Comparison of ENCODE assay signal across 13 mouse cellular contexts in genomic region chr4:28548231-28548836, GRCm38 (mm10).
A peak's percentile ranks its signal among the peaks of the same experiment; 100 is the strongest.
DNase-seq lines count a peak whose midpoint lies in the region; ATAC-seq lines count a peak whose summit lies in the region.
"Had no signal": no experiment of that assay in that cellular context is flagged by ENCODE, and none has a peak within 500 bp of the region (broad histone marks: within the 10 kb centered on the region; RNA-seq: fewer than 3 reads in every experiment).

No protein-coding gene starts in this region.

- no peak overlapping the region for H3K27ac ChIP-seq in midbrain, embryonic 12.5 days (replicated peaks)
- H3K27ac ChIP-seq in midbrain, embryonic 15.5 days = no peak overlapping the region
- no peak overlapping the region for H3K27ac ChIP-seq in neural tube, embryonic 11.5 days (ENCODE audit: low read depth, low read length)
- no peak overlapping the region for H3K27ac ChIP-seq in forebrain, embryonic 11.5 days (ENCODE audit: low read depth, low read length)
- H3K27ac ChIP-seq: forebrain, embryonic 15.5 days; liver, embryonic 13.5 days; macrophage had no signal

- no peaks in the 10 kb centered on the region for H3K27me3 ChIP-seq in midbrain, embryonic 12.5 days
- no peaks in the 10 kb centered on the region for H3K27me3 ChIP-seq in midbrain, embryonic 15.5 days (replicated peaks)
- H3K27me3 ChIP-seq in neural tube, embryonic 11.5 days (ENCODE audit: control insufficient read depth, insufficient read depth, low read length) = no peaks in the 10 kb centered on the region
- H3K27me3 ChIP-seq in forebrain, embryonic 11.5 days (ENCODE audit: control insufficient read depth, insufficient read depth, low read length) = no peaks in the 10 kb centered on the region
- H3K27me3 ChIP-seq: forebrain, embryonic 15.5 days; liver, embryonic 13.5 days had no signal

- no peaks in the 10 kb centered on the region for H3K36me3 ChIP-seq in midbrain, embryonic 12.5 days
- no peaks in the 10 kb centered on the region for H3K36me3 ChIP-seq in midbrain, embryonic 15.5 days (replicated peaks)
- H3K36me3 ChIP-seq in neural tube, embryonic 11.5 days (ENCODE audit: control insufficient read depth, insufficient read depth, low read length) = no peaks in the 10 kb centered on the region
- H3K36me3 ChIP-seq in forebrain, embryonic 11.5 days (ENCODE audit: control insufficient read depth, insufficient read depth, low read length) = no peaks in the 10 kb centered on the region
- H3K36me3 ChIP-seq: forebrain, embryonic 15.5 days; liver, embryonic 13.5 days had no signal

- no peak overlapping the region for H3K9ac ChIP-seq in midbrain, embryonic 12.5 days (replicated peaks)
- no peak overlapping the region for H3K9ac ChIP-seq in midbrain, embryonic 15.5 days
- no peak overlapping the region for H3K9ac ChIP-seq in neural tube, embryonic 11.5 days (ENCODE audit: low read length)
- H3K9ac ChIP-seq in forebrain, embryonic 11.5 days (ENCODE audit: low read length) = no peak overlapping the region
- H3K9ac ChIP-seq: forebrain, embryonic 15.5 days; liver, embryonic 13.5 days had no signal

- H3K4me1 ChIP-seq in midbrain, embryonic 12.5 days = no peaks in the 10 kb centered on the region
- no peaks in the 10 kb centered on the region for H3K4me1 ChIP-seq in midbrain, embryonic 15.5 days
- no peaks in the 10 kb centered on the region for H3K4me1 ChIP-seq in neural tube, embryonic 11.5 days (ENCODE audit: control insufficient read depth, insufficient read depth, low read length)
- no peaks in the 10 kb centered on the region for H3K4me1 ChIP-seq in forebrain, embryonic 11.5 days (replicated peaks; ENCODE audit: control insufficient read depth, insufficient read depth, low read length)
- H3K4me1 ChIP-seq: forebrain, embryonic 15.5 days; liver, embryonic 13.5 days had no signal

- H3K4me2 ChIP-seq in midbrain, embryonic 12.5 days (replicated peaks) = no peak overlapping the region
- no peak overlapping the region for H3K4me2 ChIP-seq in midbrain, embryonic 15.5 days
- no peak overlapping the region for H3K4me2 ChIP-seq in neural tube, embryonic 11.5 days (ENCODE audit: low read depth)
- no peak overlapping the region for H3K4me2 ChIP-seq in forebrain, embryonic 11.5 days (ENCODE audit: low read depth, low read length, severe bottlenecking)
- H3K4me2 ChIP-seq: forebrain, embryonic 15.5 days; liver, embryonic 13.5 days had no signal

- ATAC-seq in midbrain, embryonic 12.5 days (ENCODE audit: low FRiP score, low read depth) = 0 out of 2 replicates have a peak, but pooled peaks have one; percentile 38
- no peak for ATAC-seq in midbrain, embryonic 15.5 days (replicated peaks)
- peak; percentile 35; the same call in 1 of the 2 replicates for ATAC-seq in neural tube, embryonic 11.5 days (ENCODE audit: insufficient read depth, low FRiP score, low TSS enrichment)
- ATAC-seq in forebrain, embryonic 11.5 days (replicated peaks; ENCODE audit: low FRiP score) = no peak
- ATAC-seq: forebrain, embryonic 15.5 days had no signal

- H3K4me3 ChIP-seq in midbrain, embryonic 12.5 days = no peak overlapping the region
- H3K4me3 ChIP-seq in midbrain, embryonic 15.5 days = no peak overlapping the region
- H3K4me3 ChIP-seq in neural tube, embryonic 11.5 days (ENCODE audit: low read depth, low read length) = no peak overlapping the region
- H3K4me3 ChIP-seq in forebrain, embryonic 11.5 days (ENCODE audit: low read depth, low read length) = no peak overlapping the region
- H3K4me3 ChIP-seq: forebrain, embryonic 15.5 days; liver, embryonic 13.5 days had no signal

- peak; percentile 13 for DNase-seq in adrenal gland, adult 2 months
- DNase-seq in adrenal gland, postnatal 25 days = no peak
- peak; percentile 40 to 46 for DNase-seq in kidney, adult 8-10 months
- DNase-seq in neural tube, embryonic 11.5 days (ENCODE audit: low spot score) = peak; percentile 33
- DNase-seq in retina, embryonic 14.5 days (ENCODE audit: low spot score) = no peak
- no peak for DNase-seq in forebrain, embryonic 11.5 days (ENCODE audit: low spot score)
- DNase-seq: cerebellum, postnatal 14 days; liver, embryonic 13.5 days; spleen, adult 18-20 months had no signal

- WGBS in midbrain, embryonic 12.5 days = 44% methylated on average over 6 of the region's 6 CpGs
- 45% methylated on average over 6 of the region's 6 CpGs for WGBS in midbrain, embryonic 15.5 days
- 32% methylated on average over 6 of the region's 6 CpGs for WGBS in neural tube, embryonic 11.5 days
- WGBS in forebrain, embryonic 11.5 days = 61% methylated on average over 6 of the region's 6 CpGs

- H3K9me3 ChIP-seq in midbrain, embryonic 12.5 days = no peaks in the 10 kb centered on the region
- no peaks in the 10 kb centered on the region for H3K9me3 ChIP-seq in midbrain, embryonic 15.5 days
- H3K9me3 ChIP-seq in neural tube, embryonic 11.5 days (ENCODE audit: control insufficient read depth, low read length) = no peaks in the 10 kb centered on the region
- H3K9me3 ChIP-seq in forebrain, embryonic 11.5 days (ENCODE audit: control insufficient read depth, low read length) = no peaks in the 10 kb centered on the region
- H3K9me3 ChIP-seq: forebrain, embryonic 15.5 days; liver, embryonic 13.5 days had no signal

Comparison
In these comparisons a context has a peak if more than half of its experiments do, and no peak if none do; other contexts are left out.
1. DNase-seq: peak in adrenal gland, adult 2 months (single experiment), kidney, adult 8-10 months (2 of 2) and neural tube, embryonic 11.5 days (single experiment); none in adrenal gland, postnatal 25 days (single experiment), retina, embryonic 14.5 days (single experiment) and forebrain, embryonic 11.5 days (single experiment).
2. ATAC-seq: peak in midbrain, embryonic 12.5 days (single experiment) and neural tube, embryonic 11.5 days (single experiment); none in midbrain, embryonic 15.5 days (single experiment) and forebrain, embryonic 11.5 days (single experiment).